ENCODE assay signal across 25 mouse cellular contexts in genomic region chr5:148975035-148975434, GRCm38 (mm10). TPM values are rescaled to one million over a fixed set of nuclear protein-coding genes. Genes with fewer than 3 reads are reported as not detected.
DNase-seq lines count a peak whose midpoint lies in the region; ATAC-seq and TF ChIP-seq lines count a peak whose summit lies in the region.
"Had no signal": no experiment of that assay in that cellular context is flagged by ENCODE, and none has a peak within 500 bp of the region (broad histone marks: within the 10 kb centered on the region; RNA-seq: fewer than 3 reads in every experiment).

No protein-coding gene starts in this region.

- ATAC-seq in forebrain, embryonic 15.5 days (replicated peaks): no peak
- ATAC-seq: activated CD4-positive, CD25-positive, alpha-beta regulatory T cell, adult 4 months; CD4-positive, CD25-positive, alpha-beta regulatory T cell, adult 4 months; forebrain, embryonic 13.5 days; forebrain, embryonic 16.5 days; Patski had no signal

- TF ChIP-seq POLR2A in thymus, adult 2 months (IDR thresholded peaks at IDR 0.05; ENCODE audit: control insufficient read depth, extremely low read depth, insufficient read depth, low read length, poor library complexity): no peak
- no peak for TF ChIP-seq POLR2A in myocyte (IDR thresholded peaks at IDR 0.05; ENCODE audit: insufficient read length, low read depth)

- H3K4me2 ChIP-seq in myocyte (ENCODE audit: low read depth): no peak overlapping the region
- no peak overlapping the region for H3K4me2 ChIP-seq in forebrain, embryonic 15.5 days (replicated peaks)
- H3K4me2 ChIP-seq: embryonic facial prominence, embryonic 12.5 days; forebrain, embryonic 13.5 days had no signal

- H3K4me1 ChIP-seq in thymus, adult 2 months (replicated peaks; ENCODE audit: control insufficient read depth, insufficient read depth, low read length): peaks cover 50% of the 10 kb centered on the region
- peaks cover 9% of the 10 kb centered on the region for H3K4me1 ChIP-seq in forebrain, embryonic 15.5 days

- H3K27ac ChIP-seq in thymus, adult 2 months (ENCODE audit: control insufficient read depth, insufficient read depth, low read length): peak overlapping the region; percentile 1; the same call in 1 of the 2 replicates
- H3K27ac ChIP-seq in forebrain, embryonic 15.5 days (replicated peaks): no peak overlapping the region
- H3K27ac ChIP-seq: embryonic facial prominence, embryonic 10.5 days; embryonic facial prominence, embryonic 12.5 days; forebrain, embryonic 13.5 days had no signal

- peak; percentile 35 for DNase-seq in adrenal gland, adult 2 months
- DNase-seq in adrenal gland, postnatal 4 days (ENCODE audit: low spot score in 2 of 2): no peak
- no peak for DNase-seq in thymus, adult 2 months
- DNase-seq in thymus, adult 18-20 months: no peak
- DNase-seq: adrenal gland, adult 8-10 months; adrenal gland, postnatal 14 days; cerebellum, adult 11-12 months; cerebellum, adult 2 months; cerebellum, adult 9-10 months; cerebellum, postnatal 10 days; cerebellum, postnatal 25 days had no signal

- H3K79me2 ChIP-seq in myocyte (ENCODE audit: control insufficient read depth, insufficient read depth): no peaks in the 10 kb centered on the region

- no peak overlapping the region for H3ac ChIP-seq in myocyte (ENCODE audit: control insufficient read depth, insufficient read length)

- no peaks in the 10 kb centered on the region for H3K9me3 ChIP-seq in forebrain, embryonic 15.5 days
- H3K9me3 ChIP-seq: embryonic facial prominence, embryonic 10.5 days; embryonic facial prominence, embryonic 12.5 days; forebrain, embryonic 13.5 days had no signal

- no peak overlapping the region for H3K4me3 ChIP-seq in thymus, adult 2 months (ENCODE audit: control insufficient read depth, insufficient read depth, low read length)
- no peak overlapping the region for H3K4me3 ChIP-seq in myocyte
- no peak overlapping the region for H3K4me3 ChIP-seq in forebrain, embryonic 15.5 days
- H3K4me3 ChIP-seq: embryonic facial prominence, embryonic 10.5 days; embryonic facial prominence, embryonic 12.5 days; forebrain, embryonic 13.5 days had no signal

- H3K36me3 ChIP-seq in thymus, adult 2 months (ENCODE audit: control insufficient read depth, insufficient read depth, low read length): no peaks in the 10 kb centered on the region
- H3K36me3 ChIP-seq in myocyte (ENCODE audit: control insufficient read depth, insufficient read depth): no peaks in the 10 kb centered on the region
- H3K36me3 ChIP-seq in forebrain, embryonic 15.5 days: no peaks in the 10 kb centered on the region
- H3K36me3 ChIP-seq: embryonic facial prominence, embryonic 10.5 days; embryonic facial prominence, embryonic 12.5 days; G1E had no signal

- 97% methylated on average over 12 of the region's 12 CpGs for WGBS in thymus, adult 2 months
- 92% methylated on average over 12 of the region's 12 CpGs for WGBS in forebrain, embryonic 15.5 days

- no peak overlapping the region for H3K9ac ChIP-seq in forebrain, embryonic 15.5 days (replicated peaks)
- H3K9ac ChIP-seq: embryonic facial prominence, embryonic 12.5 days; forebrain, embryonic 13.5 days had no signal

- H3K27me3 ChIP-seq in thymus, adult 2 months (ENCODE audit: control insufficient read depth, insufficient read depth, low read length): no peaks in the 10 kb centered on the region
- no peaks in the 10 kb centered on the region for H3K27me3 ChIP-seq in myocyte (ENCODE audit: control insufficient read depth, insufficient read depth, insufficient read length)
- H3K27me3 ChIP-seq in forebrain, embryonic 15.5 days: no peaks in the 10 kb centered on the region
- H3K27me3 ChIP-seq: CH12.LX; embryonic facial prominence, embryonic 12.5 days; forebrain, embryonic 13.5 days; Patski had no signal

- TF ChIP-seq CTCF in thymus, adult 2 months (IDR thresholded peaks at IDR 0.05; ENCODE audit: borderline replicate concordance, control insufficient read depth, extremely low read depth, insufficient read depth, low read length, poor library complexity): no peak

TF ChIP-seq in myocyte, 11 proteins besides CTCF, POLR2A, EP300 and RAD21:
- TF ChIP-seq E2F4 (IDR thresholded peaks at IDR 0.05; ENCODE audit: insufficient read depth): no peak
- no peak for TF ChIP-seq SRF (IDR thresholded peaks at IDR 0.05; ENCODE audit: control insufficient read depth, insufficient read length, low read depth)
- no peak for TF ChIP-seq POLR2AphosphoS2 (IDR thresholded peaks at IDR 0.05; ENCODE audit: insufficient read length, low read depth)
- no peak for TF ChIP-seq MAX (IDR thresholded peaks at IDR 0.05; ENCODE audit: low read depth)
- TF ChIP-seq MYOG (IDR thresholded peaks at IDR 0.05; ENCODE audit: control insufficient read depth in 1 of 3, insufficient read depth in 1 of 3, insufficient read length in 2 of 3, low read depth in 2 of 3): peak in 1 of 3 experiments; percentile 51
- TF ChIP-seq MYOD1 (IDR thresholded peaks at IDR 0.05; ENCODE audit: control insufficient read depth in 1 of 3, insufficient read length in 2 of 3, low read depth in 2 of 3): peak in 2 of 3 experiments; percentile 63 to 86
- no peak for TF ChIP-seq TCF3 (IDR thresholded peaks at IDR 0.05; ENCODE audit: insufficient read length, low read depth)
- TF ChIP-seq USF1 (IDR thresholded peaks at IDR 0.05; ENCODE audit: low read depth): no peak
- TF ChIP-seq TCF12 (IDR thresholded peaks at IDR 0.05; ENCODE audit: insufficient read depth, poor library complexity, severe bottlenecking): no peak
- no peak for TF ChIP-seq CEBPB (IDR thresholded peaks at IDR 0.05; ENCODE audit: insufficient read depth, poor library complexity, severe bottlenecking)

RNA-seq across cellular contexts. Expression of gene Gm42791, which starts 19.9 kb away (rescaled TPM):
- 1 to 10 TPM; 6.3 to 6.5 TPM for total RNA-seq in adrenal gland, adult 2 months (2021)
- polyA plus RNA-seq in adrenal gland, adult 2 months (2012; rRNA removed): not detected in 2 replicates
- total RNA-seq in adrenal gland, postnatal 4 days (2021): 1 to 10 TPM; 4.3 to 6.5 TPM
- not detected in 2 replicates for polyA plus RNA-seq in thymus, adult 2 months (2012; rRNA removed)
- 0.11 TPM for polyA plus RNA-seq in myocyte (2012; fragmentation: generic; extraction: Trizol)
- 5.6 and 7.4 TPM in 2 replicates for polyA plus RNA-seq in forebrain, embryonic 15.5 days (2015; fragmentation: Nextera tagmentation; extraction: Ambion mirVana)
- total RNA-seq: G1E had no signal
- polyA plus RNA-seq: activated CD4-positive, CD25-positive, alpha-beta regulatory T cell, adult 4 months; cerebellum, adult 2 months; cortical plate, adult 2 months; forebrain, embryonic 11.5 days; frontal cortex, adult 2 months; G1E; Patski had no signal

RNA-seq across cellular contexts. Expression of gene Katnal1, which starts 45.9 kb away (rescaled TPM):
- 10 to 100 TPM in 1 of 2 experiments, 1 to 10 TPM in 1; 6.5 to 10.1 TPM for total RNA-seq in adrenal gland, adult 2 months (2021)
- 3.2 and 3.8 TPM in 2 replicates for polyA plus RNA-seq in adrenal gland, adult 2 months (2012; rRNA removed)
- 10 to 100 TPM; 10.1 to 12.8 TPM for total RNA-seq in adrenal gland, postnatal 4 days (2021)
- 5.6 and 6.3 TPM in 2 replicates for polyA plus RNA-seq in thymus, adult 2 months (2012; rRNA removed)
- polyA plus RNA-seq in myocyte (2012; fragmentation: generic; extraction: Trizol): 7.6 TPM
- 35.0 and 36.3 TPM in 2 replicates for polyA plus RNA-seq in forebrain, embryonic 15.5 days (2015; fragmentation: Nextera tagmentation; extraction: Ambion mirVana)
- polyA plus RNA-seq: G1E had no signal
